Mouse (Mus musculus) thymus, postnatal 14 days (tissue): ENCODE measurements around the gene Decr2.

Experiments
- DNase-seq: peaks from one replicate; pipeline ENCODE4 v3.0.0; 2021

Decr2 gene

GRCm38 (mm10) chr17:26112751-26113150 lies 22.6 kb upstream of the Decr2 start:
- no peak for DNase-seq

GRCm38 (mm10) chr17:26111722-26112121 lies 21.6 kb upstream of the Decr2 start:
- no peak for DNase-seq

GRCm38 (mm10) chr17:26111024-26111423 lies 20.9 kb upstream of the Decr2 start:
- no peak for DNase-seq

GRCm38 (mm10) chr17:26110156-26110555 lies 20.0 kb upstream of the Decr2 start:
- DNase-seq, result no peak

- DNase-seq, result no peak
Measured at GRCm38 (mm10) chr17:26105619-26106018, 15.5 kb upstream of the Decr2 start.

GRCm38 (mm10) chr17:26101478-26101877 lies 11.3 kb upstream of the Decr2 start:
- DNase-seq, result no peak

- no peak for DNase-seq
Measured at GRCm38 (mm10) chr17:26100166-26100565, 10.0 kb upstream of the Decr2 start.

GRCm38 (mm10) chr17:26099316-26099715 lies 9.2 kb upstream of the Decr2 start:
- peak; percentile 32 for DNase-seq

- DNase-seq, result no peak
Measured at GRCm38 (mm10) chr17:26098461-26098860, 8.3 kb upstream of the Decr2 start.

GRCm38 (mm10) chr17:26095121-26095740 lies 5.1 kb upstream of the Decr2 start, which contains the start of gene Nme4:
Nme4 (minus strand) TSS chr17:26095602.
- DNase-seq, result peak; percentile 69

GRCm38 (mm10) chr17:26094531-26095110 lies 4.5 kb upstream of the Decr2 start:
- no peak for DNase-seq

GRCm38 (mm10) chr17:26087059-26087564 lies 3.0 kb downstream of the Decr2 start:
- DNase-seq, result no peak

- no peak for DNase-seq
Measured at GRCm38 (mm10) chr17:26080867-26081266, 9.3 kb downstream of the Decr2 start.

GRCm38 (mm10) chr17:26078851-26079250 lies 11.3 kb downstream of the Decr2 start:
- no peak for DNase-seq

GRCm38 (mm10) chr17:26075246-26075645 lies 14.9 kb downstream of the Decr2 start:
- DNase-seq, result no peak

- DNase-seq, result no peak
Measured at GRCm38 (mm10) chr17:26070136-26070535, 20.0 kb downstream of the Decr2 start.

GRCm38 (mm10) chr17:26068831-26069739 lies 21.1 kb downstream of the Decr2 start, which contains the start of gene Rab11fip3:
Rab11fip3 (minus strand) TSS chr17:26069555.
- DNase-seq, result peak; percentile 87

- peak; percentile 20 for DNase-seq
Measured at GRCm38 (mm10) chr17:26068024-26068830, 21.9 kb downstream of the Decr2 start.

GRCm38 (mm10) chr17:26066488-26067020 lies 23.6 kb downstream of the Decr2 start:
- no peak for DNase-seq

GRCm38 (mm10) chr17:26064916-26065315 lies 25.2 kb downstream of the Decr2 start:
- DNase-seq, result no peak

GRCm38 (mm10) chr17:26057787-26058567 lies 32.2 kb downstream of the Decr2 start:
- DNase-seq, result no peak
